Mouse (Mus musculus) hindbrain, postnatal 0 days (tissue): ENCODE data around the gene Synj2. TPM values are rescaled to one million over a fixed set of nuclear protein-coding genes. Genes with fewer than 3 reads are reported as not detected.
A peak's percentile ranks its signal among the peaks of the same experiment; 100 is the strongest.

Experiments used
- ATAC-seq: fragments of 200-750 bp; cut with Nextera tagmentation; 2 replicates; pipeline ENCODE4 v1.8.0; 2017; ENCODE audit warnings: mild to moderate bottlenecking, moderate TSS enrichment, moderate library complexity
- DNase-seq: peaks from one replicate; pipeline ENCODE4 v3.0.0-alpha.2; 2015; ENCODE audit warnings: low spot score
- H3K27ac ChIP-seq: fragments of 300-500 bp; sonication (generic); 2 replicates; pipeline ENCODE4 v1.5.1; 2014; ENCODE audit warnings: mild to moderate bottlenecking
- H3K27me3 ChIP-seq: fragments of 300-500 bp; sonication (generic); 2 replicates; pipeline ENCODE4 v1.6.1; 2014; ENCODE audit warnings: low read length, mixed read lengths; ENCODE audit not compliant: insufficient read depth
- H3K36me3 ChIP-seq: fragments of 300-500 bp; sonication (generic); 2 replicates; pipeline ENCODE4 v1.6.1; 2014; ENCODE audit warnings: low read length, mixed read lengths; ENCODE audit not compliant: insufficient read depth
- H3K4me1 ChIP-seq: fragments of 300-500 bp; sonication (generic); 2 replicates; pipeline ENCODE4 v1.6.1; 2014; ENCODE audit warnings: antibody characterized with exemption, low read length, mixed read lengths; ENCODE audit not compliant: insufficient read depth
- H3K4me2 ChIP-seq: fragments of 300-500 bp; sonication (generic); 2 replicates; pipeline ENCODE4 v1.6.1; 2014; ENCODE audit warnings: low read depth, mild to moderate bottlenecking, low read length, moderate library complexity, mixed read lengths
- H3K4me3 ChIP-seq: fragments of 300-500 bp; sonication (generic); 2 replicates; pipeline ENCODE4 v1.5.1; 2014; ENCODE audit warnings: low read length
- H3K9ac ChIP-seq: fragments of 300-500 bp; sonication (generic); replicated peaks from 2 replicates; pipeline ENCODE4 v1.6.1; 2014; ENCODE audit warnings: mild to moderate bottlenecking, low read length, moderate library complexity, mixed read lengths
- H3K9me3 ChIP-seq: fragments of 300-500 bp; sonication (generic); 2 replicates; pipeline ENCODE4 v1.6.1; 2016; ENCODE audit warnings: low read length, mixed read lengths
- CTCF ChIP-seq: IDR thresholded peaks from 2 replicates; pipeline ENCODE4 v1.5.1; 2016; ENCODE audit warnings: antibody characterized with exemption, control low read depth, low read depth
- WGBS: fragments of 180-500 bp; shearing (Covaris S2); extraction: QIAGEN DNeasy Blood & Tissue Kit; methylation state at CpG from one replicate; pipeline ENCODE4 v1.1.7; 2014; 5-methylcytosine and 5-hydroxymethylcytosine counted together
- polyA plus RNA-seq: library from polyadenylated mRNA; unstranded; fragments of >200 nt; fragmentation: Nextera tagmentation; extraction: Ambion mirVana; gene quantifications from 2 replicates; pipeline ENCODE4 v1.2.1, GENCODE M21; 2015
- total RNA-seq: library from RNA; depleted of rRNA; stranded (reverse); fragments of >200 nt; gene quantifications from 2 replicates; pipeline ENCODE4 v1.2.3, GENCODE M21; 2014

Synj2 gene
- total and polyA plus RNA-seq, 2 experiments from 2014 or later = 2.9 to 4.8 TPM

DNA sequence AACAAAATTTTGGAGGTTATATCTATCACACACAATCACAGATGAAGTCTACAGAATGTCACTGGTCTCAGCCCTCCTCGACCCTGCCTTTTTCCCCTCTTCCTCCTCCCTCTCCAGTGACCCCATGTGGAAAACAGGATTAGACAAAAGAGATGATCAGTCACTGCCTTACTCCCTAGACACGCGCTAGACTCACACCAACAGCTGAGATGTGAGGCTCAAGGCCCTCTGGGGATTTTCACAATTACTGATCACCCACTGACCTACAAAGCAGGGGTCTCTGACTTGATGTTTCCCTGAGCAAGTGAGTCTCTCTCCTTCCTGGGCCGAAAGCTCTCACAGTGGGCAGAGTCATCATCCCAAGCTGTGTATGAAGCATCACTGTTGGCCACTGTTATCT is 111.7 kb downstream of the Synj2 start:
- Histone ChIP-seq H3K36me3 (peaks cover 32% of the 10 kb centered on the region; the same call in 1 of the 2 replicates), H3K4me1 (no peaks in the 10 kb centered on the region), H3K9ac (no peak overlapping the region), H3K27me3 (no peaks in the 10 kb centered on the region), H3K9me3 (no peaks in the 10 kb centered on the region), H3K4me3 (no peak overlapping the region), H3K27ac (no peak overlapping the region), H3K4me2 (no peak overlapping the region)
- ATAC-seq = no peak
- TF ChIP-seq CTCF = no peak
- DNase-seq = no peak
- WGBS = 41% methylated on average over 4 of the region's 4 CpGs

DNA sequence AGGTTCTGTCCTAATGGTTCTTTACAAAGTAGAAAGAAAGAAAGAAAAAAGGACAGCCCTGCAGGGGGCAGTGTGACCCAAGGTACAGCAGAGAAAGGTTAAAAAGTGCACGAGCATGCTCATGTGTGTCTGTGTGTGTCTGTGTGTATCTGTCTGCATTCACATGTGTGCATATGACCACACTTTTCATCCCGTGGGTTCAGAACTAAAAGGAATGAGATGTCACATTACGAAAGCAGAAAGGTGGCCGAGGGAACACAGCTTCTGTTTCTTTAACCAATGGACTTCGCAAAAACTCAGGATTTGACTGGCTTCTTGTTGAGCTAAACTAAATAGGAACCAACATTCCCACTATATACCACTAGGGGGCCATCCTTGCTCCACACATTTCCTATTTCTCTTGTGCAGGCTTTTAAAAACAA is 113.9 kb downstream of the Synj2 start:
- WGBS = 29% methylated on average over 5 of the region's 5 CpGs
- no peak overlapping the region for H3K4me2 ChIP-seq

DNA sequence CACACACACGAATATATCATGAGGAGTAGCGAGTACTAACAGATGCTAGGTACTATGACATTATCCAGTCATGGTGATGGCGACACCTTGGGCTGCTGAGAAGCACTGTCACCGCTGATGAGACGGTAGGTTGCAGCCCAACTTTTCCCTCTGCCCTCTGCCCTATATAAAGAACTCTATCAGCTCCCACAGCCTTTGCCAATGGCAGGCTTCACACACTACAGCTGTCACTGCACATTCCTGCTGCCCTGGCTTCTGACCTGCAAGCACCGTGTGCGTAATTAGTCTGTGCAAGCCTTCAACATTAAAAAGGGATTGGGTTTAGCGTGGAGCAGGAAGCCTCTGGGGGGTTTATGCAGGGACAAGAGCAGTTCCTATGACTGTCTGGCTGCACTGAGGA is 121.7 kb downstream of the Synj2 start:
- no peak for TF ChIP-seq CTCF
- WGBS = 88% methylated on average over 8 of the region's 8 CpGs
- H3K36me3 ChIP-seq = peaks cover 40% of the 10 kb centered on the region

More for the DNA sequence above, 113.9 kb downstream of the Synj2 start:
- Histone ChIP-seq H3K4me1 (no peaks in the 10 kb centered on the region), H3K27ac (no peak overlapping the region), H3K9me3 (no peaks in the 10 kb centered on the region), H3K36me3 (peaks cover 23% of the 10 kb centered on the region; the same call in 1 of the 2 replicates), H3K4me3 (no peak overlapping the region), H3K9ac (no peak overlapping the region), H3K27me3 (no peaks in the 10 kb centered on the region)
- ATAC-seq (no peak), DNase-seq (peak; percentile 77)
- TF ChIP-seq CTCF = peak; percentile 72

DNA sequence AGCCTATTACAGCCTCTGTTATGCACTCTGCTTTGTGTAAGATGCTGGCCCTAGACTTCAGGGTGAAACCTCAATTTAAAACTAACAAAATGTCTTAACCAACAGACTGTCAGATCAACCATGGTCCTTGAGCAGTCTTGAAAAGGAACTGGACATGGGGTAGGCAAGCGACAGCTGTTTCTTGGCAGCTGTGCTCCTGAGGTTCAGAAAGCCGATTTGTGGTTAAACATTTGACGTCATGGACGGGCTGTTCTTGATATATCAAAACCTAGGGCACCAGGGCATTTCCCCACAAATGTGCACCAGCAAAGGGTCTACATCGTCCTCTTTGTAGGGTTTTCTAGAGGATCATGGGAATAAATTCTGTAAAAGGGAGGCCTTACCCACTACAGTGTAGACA is 122.5 kb downstream of the Synj2 start:
- Histone ChIP-seq H3K4me3 (no peak overlapping the region), H3K9ac (no peak overlapping the region), H3K4me2 (no peak overlapping the region), H3K27me3 (no peaks in the 10 kb centered on the region), H3K36me3 (peaks cover 40% of the 10 kb centered on the region), H3K27ac (no peak overlapping the region), H3K4me1 (no peaks in the 10 kb centered on the region), H3K9me3 (no peaks in the 10 kb centered on the region)
- 96% methylated on average over 5 of the region's 5 CpGs for WGBS
- ATAC-seq (no peak), DNase-seq (no peak)
- TF ChIP-seq CTCF = no peak

More for the DNA sequence above, 121.7 kb downstream of the Synj2 start:
- no peaks in the 10 kb centered on the region for H3K27me3 ChIP-seq
- no peak overlapping the region for H3K4me2 ChIP-seq
- H3K4me1 ChIP-seq = no peaks in the 10 kb centered on the region
- H3K27ac ChIP-seq = no peak overlapping the region
- no peaks in the 10 kb centered on the region for H3K9me3 ChIP-seq
- ATAC-seq (no peak), DNase-seq (no peak)
- H3K9ac ChIP-seq = no peak overlapping the region
- no peak overlapping the region for H3K4me3 ChIP-seq

DNA sequence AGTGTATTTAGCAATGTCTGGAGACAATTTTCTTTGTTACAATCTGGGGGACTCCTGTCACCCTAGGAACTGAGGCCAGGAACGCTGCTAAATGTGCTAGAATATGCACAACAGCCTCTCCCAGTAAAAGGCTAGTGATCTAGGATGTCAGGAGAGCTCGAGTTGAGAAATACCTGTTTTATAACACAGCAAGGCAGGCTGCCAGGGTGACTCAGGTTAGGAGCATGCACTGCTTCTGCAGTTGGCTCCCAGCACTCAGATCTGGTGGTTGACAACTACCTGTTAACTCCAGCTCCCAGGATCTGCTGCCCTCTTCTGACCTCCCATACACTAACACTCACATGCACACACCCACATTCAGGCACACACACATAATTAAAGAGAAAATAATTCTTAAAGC is 124.9 kb downstream of the Synj2 start:
- H3K27ac ChIP-seq = no peak overlapping the region
- WGBS = 91% methylated on average over 2 of the region's 2 CpGs
- no peaks in the 10 kb centered on the region for H3K4me1 ChIP-seq
- H3K27me3 ChIP-seq = no peaks in the 10 kb centered on the region
- H3K4me2 ChIP-seq = no peak overlapping the region
- no peak for TF ChIP-seq CTCF
- ATAC-seq (no peak), DNase-seq (no peak)
- no peak overlapping the region for H3K4me3 ChIP-seq
- no peaks in the 10 kb centered on the region for H3K9me3 ChIP-seq
- H3K36me3 ChIP-seq = peaks cover 46% of the 10 kb centered on the region
- H3K9ac ChIP-seq = no peak overlapping the region

DNA sequence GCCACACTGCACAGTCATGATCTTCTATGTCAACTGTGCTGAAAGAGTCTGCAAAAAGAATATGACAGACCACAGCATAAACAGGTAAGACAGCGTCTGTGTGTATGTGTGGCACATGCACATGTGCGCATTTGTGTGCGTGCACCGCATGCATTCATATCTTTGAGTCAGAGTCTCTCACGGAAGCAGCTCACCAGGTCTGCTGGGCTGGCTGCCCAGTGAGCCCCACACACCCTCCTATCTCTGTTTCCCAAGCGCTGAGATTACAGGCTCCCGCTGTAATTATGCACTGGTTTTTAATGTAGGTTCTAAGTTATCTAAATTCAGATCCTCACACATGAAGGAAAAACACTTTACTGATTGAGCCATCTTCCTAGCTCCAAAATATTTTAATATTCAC is 126.5 kb downstream of the Synj2 start:
- WGBS = 96% methylated on average over 7 of the region's 7 CpGs

DNA sequence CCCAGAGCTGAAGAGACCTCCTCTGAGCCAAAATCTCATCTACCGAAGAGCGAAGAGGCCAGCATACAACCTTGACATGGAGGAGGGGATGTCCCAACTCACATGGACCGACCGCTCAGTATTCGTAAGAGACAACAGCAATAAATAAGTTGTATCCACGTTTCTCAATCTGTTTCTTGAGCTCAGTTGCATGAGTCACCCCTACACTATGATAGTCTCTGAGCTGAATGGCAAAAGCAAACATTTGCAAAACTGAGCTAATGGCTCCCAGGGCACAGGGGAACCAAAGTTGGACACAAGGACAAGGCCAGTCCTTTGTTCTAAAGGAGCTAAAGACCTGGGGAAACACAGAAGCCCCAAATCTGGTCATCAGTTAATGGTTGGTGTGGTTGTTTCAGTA is 128.8 kb downstream of the Synj2 start:
- no peak for ATAC-seq
- H3K4me2 ChIP-seq = no peak overlapping the region
- no peak for DNase-seq
- WGBS = 96% methylated on average over 6 of the region's 6 CpGs
- no peaks in the 10 kb centered on the region for H3K27me3 ChIP-seq
- no peaks in the 10 kb centered on the region for H3K4me1 ChIP-seq
- no peak for TF ChIP-seq CTCF
- no peak overlapping the region for H3K27ac ChIP-seq
- no peaks in the 10 kb centered on the region for H3K9me3 ChIP-seq
- no peak overlapping the region for H3K4me3 ChIP-seq
- H3K9ac ChIP-seq = no peak overlapping the region
- peaks cover 40% of the 10 kb centered on the region for H3K36me3 ChIP-seq

More for the DNA sequence above, 126.5 kb downstream of the Synj2 start:
- no peaks in the 10 kb centered on the region for H3K27me3 ChIP-seq
- H3K9ac ChIP-seq = no peak overlapping the region
- no peaks in the 10 kb centered on the region for H3K4me1 ChIP-seq
- no peak overlapping the region for H3K27ac ChIP-seq
- no peak overlapping the region for H3K4me3 ChIP-seq
- no peak overlapping the region for H3K4me2 ChIP-seq
- ATAC-seq = no peak
- no peak for TF ChIP-seq CTCF
- DNase-seq = no peak
- no peaks in the 10 kb centered on the region for H3K9me3 ChIP-seq
- peaks cover 46% of the 10 kb centered on the region for H3K36me3 ChIP-seq
